Mouse (Mus musculus): ENCODE data around the gene Shisa3. TPM values are rescaled to one million over a fixed set of nuclear protein-coding genes. Genes with fewer than 3 reads are reported as not detected.
A peak's percentile ranks its signal among the peaks of the same experiment; 100 is the strongest.

Shisa3 gene
- total RNA-seq (2017): 0.10 TPM in 1 of 2 replicates, not detected in the other

DNA sequence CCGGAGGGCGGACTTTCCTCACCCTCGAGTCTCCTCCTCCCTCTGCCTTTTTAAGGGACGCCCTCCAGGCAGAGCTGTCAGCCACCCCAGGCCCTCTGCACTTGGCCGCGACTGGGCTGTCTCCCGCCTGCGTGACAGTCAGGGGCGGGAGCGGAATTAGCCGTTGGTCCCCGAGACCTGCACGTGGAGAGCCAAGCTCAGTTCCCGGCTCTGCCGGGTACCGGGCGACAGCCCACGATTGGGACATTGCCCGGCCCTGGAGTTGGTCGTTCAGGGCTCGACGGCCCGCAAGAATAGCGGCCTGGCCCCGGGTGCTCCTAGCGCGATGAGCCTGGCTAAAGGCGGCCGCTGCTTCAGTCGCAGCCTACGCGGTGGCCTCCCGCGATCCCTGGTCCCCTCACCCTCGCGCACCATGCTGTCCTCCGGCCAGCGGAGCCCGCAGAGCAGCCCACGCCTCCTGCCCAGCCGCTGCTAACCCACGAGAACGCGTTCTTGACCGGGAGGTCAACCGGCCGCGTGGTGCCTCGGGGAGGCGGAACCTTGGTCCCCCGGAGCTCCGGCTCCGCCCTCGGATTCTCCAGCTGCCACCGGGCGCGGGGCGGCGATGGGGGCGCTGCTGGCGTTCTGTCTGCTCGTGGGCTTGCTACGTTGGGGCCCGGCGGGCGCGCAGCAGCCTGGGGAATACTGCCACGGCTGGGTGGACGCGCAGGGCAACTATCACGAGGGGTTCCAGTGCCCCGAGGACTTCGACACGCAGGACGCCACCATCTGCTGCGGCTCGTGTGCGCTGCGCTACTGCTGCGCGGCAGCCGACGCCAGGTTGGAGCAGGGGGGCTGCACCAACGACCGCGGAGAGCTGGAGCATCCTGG lies at the start of gene Shisa3:
Gene Shisa3, plus strand, starts transcription at position 79 of the 870 bp plus-strand sequence.
- ATAC-seq (replicated peaks in 1 of 2; ENCODE audit: insufficient read depth in 1 of 2, low FRiP score in 2 of 2, low TSS enrichment in 1 of 2, low read depth in 1 of 2, poor library complexity in 2 of 2, severe bottlenecking in 2 of 2): peak; percentile 42 to 46

DNA sequence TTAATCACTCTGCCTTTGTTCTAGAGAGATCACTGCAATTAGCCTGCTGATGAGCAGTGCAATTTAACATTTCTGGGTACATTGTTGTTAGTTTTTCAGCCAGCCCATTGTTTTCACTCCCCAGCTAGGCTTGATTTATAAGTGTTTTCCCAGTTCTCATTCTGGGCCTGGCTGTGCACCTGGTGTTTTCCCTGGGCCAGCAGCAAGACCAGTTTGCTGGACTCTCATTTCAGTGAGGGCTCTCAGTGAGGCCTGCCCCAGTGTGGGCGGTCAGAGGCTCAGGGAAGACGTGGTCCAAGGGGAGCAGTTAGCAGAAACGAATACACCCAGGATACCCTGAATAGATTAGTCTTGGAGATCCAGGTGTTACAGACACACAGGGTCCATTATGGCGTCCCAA lies 49.0 kb upstream of the Shisa3 start:
- no peak for ATAC-seq (replicated peaks in 1 of 2; ENCODE audit: insufficient read depth in 1 of 2, low FRiP score in 2 of 2, low TSS enrichment in 1 of 2, low read depth in 1 of 2, poor library complexity in 2 of 2, severe bottlenecking in 2 of 2)

DNA sequence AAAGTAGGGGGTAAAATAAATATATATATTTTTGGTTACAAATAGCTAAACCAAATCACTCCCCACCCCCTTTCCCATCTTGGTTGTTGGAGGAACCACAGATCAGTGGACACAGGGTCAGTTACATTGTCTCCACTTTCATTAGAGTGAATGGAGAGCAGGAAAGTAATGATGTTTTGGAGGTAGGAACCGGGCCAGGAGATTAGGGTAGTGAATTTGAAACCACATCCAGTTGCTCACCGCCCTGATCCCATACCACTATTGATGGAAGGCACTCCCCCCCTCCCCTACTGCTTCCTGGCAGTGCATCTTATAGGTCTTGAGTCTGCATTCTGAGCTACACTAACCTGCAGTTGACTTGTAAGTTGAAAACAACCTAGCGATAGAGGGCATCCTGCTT lies 48.6 kb upstream of the Shisa3 start:
- no peak for ATAC-seq (replicated peaks in 1 of 2; ENCODE audit: insufficient read depth in 1 of 2, low FRiP score in 2 of 2, low TSS enrichment in 1 of 2, low read depth in 1 of 2, poor library complexity in 2 of 2, severe bottlenecking in 2 of 2)

DNA sequence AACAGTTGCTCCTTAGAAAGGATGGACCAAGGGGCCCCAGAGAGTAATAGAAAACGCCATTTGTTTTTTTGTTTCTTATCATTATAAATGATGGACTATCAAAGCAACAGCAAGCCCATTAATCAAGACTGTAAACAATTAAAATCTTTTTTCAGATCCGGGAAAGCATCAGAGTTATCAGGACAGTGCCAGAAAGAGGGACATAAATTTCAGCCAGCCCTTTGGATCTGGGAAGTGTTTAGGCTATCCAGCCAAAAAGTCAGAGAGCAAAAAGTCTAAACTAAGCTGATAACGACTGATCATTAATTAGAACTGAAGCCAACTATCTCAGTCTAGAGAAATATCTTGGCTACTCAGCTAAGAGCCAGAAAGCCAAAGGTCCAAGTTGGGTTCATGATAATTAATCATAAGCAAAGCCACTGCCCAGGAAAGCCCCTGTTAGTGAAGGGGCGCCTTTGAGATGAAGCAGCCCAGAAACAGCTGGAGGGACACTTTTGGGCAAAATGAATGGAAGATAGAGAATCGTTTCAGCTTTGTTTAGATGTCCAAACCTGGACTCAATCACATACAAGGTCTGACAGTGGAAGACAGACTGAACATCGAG lies 35.0 kb upstream of the Shisa3 start:
- no peak for ATAC-seq (replicated peaks in 1 of 2; ENCODE audit: insufficient read depth in 1 of 2, low FRiP score in 2 of 2, low TSS enrichment in 1 of 2, low read depth in 1 of 2, poor library complexity in 2 of 2, severe bottlenecking in 2 of 2)

DNA sequence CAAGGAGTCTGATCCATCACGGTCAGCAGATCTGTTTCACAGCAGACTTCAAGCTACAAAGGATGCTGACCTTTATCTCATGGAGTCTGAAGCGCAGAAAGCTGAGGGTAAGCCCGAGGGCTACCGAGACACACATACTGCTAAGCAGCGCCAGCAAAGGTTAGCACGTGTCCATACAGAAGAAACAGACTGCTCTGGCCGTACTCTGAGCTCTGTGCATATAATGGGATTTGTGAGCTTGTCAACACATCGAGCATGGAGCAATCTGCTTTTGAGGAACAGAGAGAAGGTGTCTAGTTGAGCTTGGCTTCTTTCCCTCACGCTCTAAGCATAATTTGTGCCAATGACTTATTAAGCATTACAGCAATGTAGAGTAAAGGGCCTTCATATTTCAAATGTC lies 33.6 kb upstream of the Shisa3 start:
- no peak for ATAC-seq (replicated peaks in 1 of 2; ENCODE audit: insufficient read depth in 1 of 2, low FRiP score in 2 of 2, low TSS enrichment in 1 of 2, low read depth in 1 of 2, poor library complexity in 2 of 2, severe bottlenecking in 2 of 2)

DNA sequence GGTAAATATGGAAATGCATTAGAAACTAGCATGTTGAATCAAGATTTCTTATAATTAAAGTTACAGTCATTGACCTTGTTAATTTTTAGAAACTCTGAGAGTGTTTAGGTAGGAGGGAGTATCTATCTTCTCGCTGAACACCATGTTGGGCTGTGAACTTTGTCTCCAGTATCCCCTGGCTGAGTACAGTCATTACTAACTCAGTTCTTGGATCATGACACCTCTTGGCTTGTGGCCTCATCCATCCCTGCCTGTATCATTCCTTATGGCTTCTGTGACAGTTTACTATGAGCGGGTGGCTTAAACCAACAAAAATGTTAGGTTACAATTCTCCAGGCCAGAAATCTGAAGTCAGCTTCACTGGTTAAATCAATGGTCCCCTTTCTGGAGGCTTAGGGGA lies 32.0 kb upstream of the Shisa3 start:
- no peak for ATAC-seq (replicated peaks in 1 of 2; ENCODE audit: insufficient read depth in 1 of 2, low FRiP score in 2 of 2, low TSS enrichment in 1 of 2, low read depth in 1 of 2, poor library complexity in 2 of 2, severe bottlenecking in 2 of 2)

DNA sequence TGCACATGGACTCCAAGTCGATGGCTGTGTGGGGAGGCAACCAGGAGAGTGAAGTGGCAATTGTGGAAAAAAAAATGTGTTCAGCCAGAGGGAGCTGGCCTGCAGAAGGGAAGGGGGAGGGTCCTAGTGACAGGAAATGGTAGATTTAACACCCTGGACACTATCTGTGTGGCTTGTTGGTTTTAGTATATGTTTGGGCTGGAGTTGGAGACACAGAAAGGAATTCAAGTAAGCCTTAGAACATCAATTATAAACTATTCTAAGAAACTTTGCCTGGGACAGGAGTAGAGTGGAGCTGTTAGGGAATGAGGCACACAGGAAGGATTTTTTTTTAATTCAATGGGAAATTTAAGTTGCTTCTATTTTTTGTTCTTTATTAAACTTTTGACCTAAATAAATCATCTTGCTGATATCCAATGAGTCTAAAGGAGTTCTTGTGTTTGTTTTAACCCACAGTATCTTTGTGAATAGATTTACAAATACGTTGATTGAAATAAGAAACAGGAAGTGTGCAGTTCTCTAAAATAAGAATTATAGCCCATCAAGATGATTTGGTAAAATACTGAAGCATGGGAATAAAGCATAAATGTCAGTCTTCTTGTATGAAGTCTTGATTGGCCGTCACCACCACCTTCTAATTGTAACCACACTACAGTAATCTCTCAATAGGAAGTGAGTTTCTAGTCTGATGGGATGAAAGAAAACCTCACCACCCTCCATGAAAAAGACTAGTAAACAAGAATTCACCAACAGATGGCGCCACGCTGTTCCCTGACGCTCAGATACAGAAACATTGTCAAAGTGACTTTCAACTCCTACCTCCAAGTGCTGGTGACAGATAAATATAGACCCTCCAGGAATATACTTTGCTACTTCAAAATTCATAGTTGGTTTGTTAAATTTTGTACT lies 27.7 kb upstream of the Shisa3 start:
- peak; percentile 42 to 46; a peak in 2 of 4 replicates for ATAC-seq (replicated peaks in 1 of 2; ENCODE audit: insufficient read depth in 1 of 2, low FRiP score in 2 of 2, low TSS enrichment in 1 of 2, low read depth in 1 of 2, poor library complexity in 2 of 2, severe bottlenecking in 2 of 2)

DNA sequence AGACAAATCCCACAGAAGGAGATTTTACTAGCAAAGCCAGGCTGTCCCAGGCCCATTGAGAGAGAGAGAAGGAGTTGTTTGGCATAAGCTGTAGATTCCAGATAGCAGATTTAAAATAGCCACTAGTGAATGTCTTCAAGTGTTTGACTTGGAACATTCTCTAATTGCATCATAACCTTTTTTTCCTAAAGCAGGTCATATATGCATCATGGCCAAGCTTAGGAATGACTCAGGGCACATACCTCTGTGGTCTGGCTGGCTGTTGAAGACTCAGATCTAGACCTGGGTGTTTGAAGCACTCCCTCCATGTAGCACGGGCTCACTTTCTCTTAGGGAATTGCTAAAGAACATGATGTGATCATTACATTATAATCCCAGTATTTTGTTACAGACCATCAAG lies 12.6 kb upstream of the Shisa3 start:
- no peak for ATAC-seq (replicated peaks in 1 of 2; ENCODE audit: insufficient read depth in 1 of 2, low FRiP score in 2 of 2, low TSS enrichment in 1 of 2, low read depth in 1 of 2, poor library complexity in 2 of 2, severe bottlenecking in 2 of 2)

DNA sequence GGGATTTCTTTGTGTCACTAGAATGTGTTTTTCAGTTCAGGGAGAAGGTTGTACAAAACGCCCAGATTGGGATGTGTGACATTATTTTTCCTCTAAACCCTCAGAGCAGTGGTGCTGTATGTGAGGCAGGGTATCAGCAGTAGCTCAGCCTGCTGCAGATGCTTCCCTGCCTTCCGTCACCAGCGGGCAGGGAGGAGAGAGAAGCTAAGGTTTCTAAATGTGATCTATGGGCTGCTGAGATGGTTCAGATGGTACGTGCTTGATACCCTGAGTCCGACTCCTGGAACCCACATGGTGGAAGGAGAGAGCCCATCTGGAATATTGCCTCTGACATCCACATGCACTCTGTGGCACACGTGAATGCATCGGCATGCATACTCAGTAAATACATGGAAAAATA lies 12.1 kb upstream of the Shisa3 start:
- ATAC-seq (replicated peaks in 1 of 2; ENCODE audit: insufficient read depth in 1 of 2, low FRiP score in 2 of 2, low TSS enrichment in 1 of 2, low read depth in 1 of 2, poor library complexity in 2 of 2, severe bottlenecking in 2 of 2): no peak

DNA sequence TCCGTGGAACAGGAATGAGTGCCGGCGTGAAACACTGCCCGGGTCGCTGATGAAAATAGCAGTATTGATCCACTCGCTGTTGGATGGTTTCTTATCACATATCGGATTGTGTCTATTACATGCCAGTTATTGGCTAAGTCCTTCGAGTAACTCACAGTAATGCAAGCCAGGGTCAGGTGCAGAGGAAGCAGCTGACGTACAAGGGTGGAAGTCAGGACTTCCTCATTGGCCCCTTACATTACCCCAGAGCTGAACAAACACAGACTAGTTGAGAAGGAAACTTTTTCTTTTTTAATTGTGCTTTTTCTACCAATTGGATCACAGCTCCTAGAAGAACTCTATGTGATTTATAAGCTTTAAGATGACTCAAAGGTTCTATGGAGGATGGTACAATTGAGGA lies 7.7 kb upstream of the Shisa3 start:
- ATAC-seq (replicated peaks in 1 of 2; ENCODE audit: insufficient read depth in 1 of 2, low FRiP score in 2 of 2, low TSS enrichment in 1 of 2, low read depth in 1 of 2, poor library complexity in 2 of 2, severe bottlenecking in 2 of 2): peak; percentile 98 to 99

DNA sequence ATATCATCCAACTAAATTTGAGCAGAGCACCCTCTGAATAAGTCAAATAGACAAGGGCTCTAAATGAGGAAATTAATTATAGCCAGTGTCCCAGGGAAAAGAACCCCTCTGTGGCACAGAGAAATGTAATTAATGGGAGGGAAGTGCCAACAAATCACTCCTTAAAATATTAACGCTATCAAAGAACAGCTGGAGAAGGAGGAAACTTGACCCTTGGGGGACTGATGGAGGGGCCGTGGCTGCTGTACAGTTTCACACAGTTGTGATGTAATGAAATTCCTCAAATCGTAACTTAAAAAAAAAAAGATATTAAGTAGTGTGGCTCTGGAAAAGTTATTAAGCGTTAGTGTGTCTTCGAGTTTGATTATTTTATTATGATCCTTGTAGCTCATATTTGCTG lies 1.7 kb upstream of the Shisa3 start:
- ATAC-seq (replicated peaks in 1 of 2; ENCODE audit: insufficient read depth in 1 of 2, low FRiP score in 2 of 2, low TSS enrichment in 1 of 2, low read depth in 1 of 2, poor library complexity in 2 of 2, severe bottlenecking in 2 of 2): no peak

DNA sequence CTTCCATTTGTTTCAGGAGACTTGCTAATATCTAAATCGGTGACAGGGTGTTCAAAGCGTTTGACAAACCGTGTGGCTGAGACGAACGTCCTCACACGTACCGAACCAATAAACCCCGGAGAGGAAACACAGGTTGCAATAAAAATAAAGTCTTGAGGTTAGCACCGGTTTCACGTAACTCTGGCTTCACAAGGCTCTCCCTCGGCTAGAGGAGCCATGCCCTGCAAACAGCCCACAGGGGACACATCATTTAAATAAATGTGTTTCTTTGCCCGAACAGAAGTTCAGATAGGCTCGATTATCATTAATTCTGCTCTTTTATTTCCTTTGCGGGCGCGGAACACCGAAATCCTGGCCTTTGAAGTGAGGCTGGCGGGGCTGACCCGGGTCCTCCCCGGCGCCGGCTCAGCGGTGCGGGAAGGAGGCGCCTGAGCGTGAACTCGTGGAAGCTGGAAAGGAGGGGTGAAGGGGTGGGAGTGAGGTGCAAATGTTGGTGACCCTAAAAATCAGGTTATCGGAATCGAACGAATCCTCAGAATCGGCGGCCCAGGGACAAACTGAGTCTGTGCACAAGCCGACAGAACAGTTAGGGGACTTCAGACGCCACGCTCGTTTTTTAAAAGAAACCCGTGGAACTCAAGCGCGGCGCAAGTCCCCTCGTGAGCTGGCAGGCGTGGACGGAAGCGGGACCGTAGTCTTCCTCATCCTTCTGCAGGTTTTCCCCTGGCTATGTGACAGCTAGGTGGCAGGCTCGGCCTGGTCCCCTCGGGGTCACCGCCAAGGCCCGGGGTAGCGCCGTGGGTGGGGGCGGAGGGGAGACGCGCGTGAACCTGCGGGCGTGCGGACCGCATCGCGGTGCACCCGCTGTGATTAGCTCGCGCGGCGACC lies 522 bp upstream of the Shisa3 start:
- ATAC-seq (replicated peaks in 1 of 2; ENCODE audit: insufficient read depth in 1 of 2, low FRiP score in 2 of 2, low TSS enrichment in 1 of 2, low read depth in 1 of 2, poor library complexity in 2 of 2, severe bottlenecking in 2 of 2): no peak; a peak in 1 of 4 replicates

DNA sequence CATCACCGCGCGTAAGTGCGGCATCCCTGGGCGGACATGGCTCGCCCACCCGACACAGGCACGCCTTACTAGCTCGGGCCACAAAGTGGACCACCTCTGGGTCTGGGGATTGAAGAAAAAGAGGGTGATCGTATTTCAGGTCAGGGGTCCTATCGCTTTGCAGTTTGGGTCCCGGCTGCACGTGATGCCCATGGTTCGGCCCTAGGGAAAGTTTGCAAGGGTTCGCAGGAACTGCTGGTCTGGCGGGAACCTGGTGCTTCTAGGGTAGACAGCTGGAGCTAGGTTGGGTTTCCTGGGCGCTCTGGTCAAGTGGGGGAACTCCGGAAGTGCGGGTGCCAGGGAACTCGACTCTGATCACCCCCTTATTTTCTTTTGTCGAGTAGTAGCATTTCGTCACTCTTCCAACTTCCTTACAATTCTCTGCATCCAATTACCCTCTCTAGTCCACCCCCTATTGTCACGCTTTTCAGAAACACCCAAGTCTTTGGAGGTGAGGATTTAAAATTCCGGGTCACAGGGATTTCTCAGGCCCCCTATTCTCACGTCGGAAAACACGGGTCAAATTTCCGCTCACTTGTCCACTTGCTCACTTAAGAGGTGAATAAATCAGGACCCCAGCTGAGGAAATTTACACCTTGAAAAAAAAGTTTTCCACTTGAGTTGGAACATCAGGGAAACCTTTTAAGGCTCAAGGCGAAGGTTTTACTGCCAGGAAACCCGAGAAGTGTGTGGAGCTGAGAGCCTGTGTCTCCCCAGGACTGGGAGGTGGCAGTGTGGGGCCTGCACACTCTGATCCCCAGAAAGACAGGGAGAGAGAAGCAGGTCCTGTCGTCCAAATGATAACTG lies 1.2 kb downstream of the Shisa3 start:
- ATAC-seq (replicated peaks in 1 of 2; ENCODE audit: insufficient read depth in 1 of 2, low FRiP score in 2 of 2, low TSS enrichment in 1 of 2, low read depth in 1 of 2, poor library complexity in 2 of 2, severe bottlenecking in 2 of 2): no peak

DNA sequence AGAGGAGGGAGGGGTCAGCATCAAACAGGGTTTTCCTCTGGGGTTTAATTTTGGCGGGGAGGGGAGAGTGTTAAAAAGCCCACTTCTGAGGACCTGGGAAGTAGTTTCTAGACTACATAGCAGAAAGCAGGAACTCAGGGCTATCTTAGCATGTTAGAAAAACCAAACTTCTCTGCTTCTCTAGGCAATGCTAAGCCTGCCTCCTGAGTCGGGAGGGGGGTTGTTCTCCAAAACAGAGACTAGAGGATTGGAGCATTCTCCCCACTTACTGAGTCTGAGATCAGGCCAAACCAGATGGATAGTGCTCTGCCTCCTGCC lies 1.8 kb downstream of the Shisa3 start:
- ATAC-seq (replicated peaks in 1 of 2; ENCODE audit: insufficient read depth in 1 of 2, low FRiP score in 2 of 2, low TSS enrichment in 1 of 2, low read depth in 1 of 2, poor library complexity in 2 of 2, severe bottlenecking in 2 of 2): no peak

DNA sequence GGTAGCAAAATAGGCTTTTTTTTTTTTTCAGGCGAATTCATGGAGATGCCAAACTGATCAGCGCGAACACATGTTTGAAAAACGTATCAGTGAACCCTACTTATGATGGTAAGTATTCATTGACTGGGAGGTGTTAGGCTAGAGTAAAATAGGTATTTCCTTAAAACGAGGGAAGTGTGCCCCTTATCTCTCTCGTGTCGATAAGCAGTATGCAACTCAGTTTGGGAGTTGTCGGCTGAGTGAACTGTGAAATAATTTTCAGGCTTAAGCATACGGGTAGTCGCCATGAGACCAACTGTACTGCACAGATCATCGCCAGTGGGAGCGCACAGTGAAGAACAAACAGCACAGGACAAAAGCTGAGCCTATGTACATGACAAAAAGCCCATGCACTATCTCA lies 13.5 kb downstream of the Shisa3 start:
- no peak for ATAC-seq (replicated peaks in 1 of 2; ENCODE audit: insufficient read depth in 1 of 2, low FRiP score in 2 of 2, low TSS enrichment in 1 of 2, low read depth in 1 of 2, poor library complexity in 2 of 2, severe bottlenecking in 2 of 2)

DNA sequence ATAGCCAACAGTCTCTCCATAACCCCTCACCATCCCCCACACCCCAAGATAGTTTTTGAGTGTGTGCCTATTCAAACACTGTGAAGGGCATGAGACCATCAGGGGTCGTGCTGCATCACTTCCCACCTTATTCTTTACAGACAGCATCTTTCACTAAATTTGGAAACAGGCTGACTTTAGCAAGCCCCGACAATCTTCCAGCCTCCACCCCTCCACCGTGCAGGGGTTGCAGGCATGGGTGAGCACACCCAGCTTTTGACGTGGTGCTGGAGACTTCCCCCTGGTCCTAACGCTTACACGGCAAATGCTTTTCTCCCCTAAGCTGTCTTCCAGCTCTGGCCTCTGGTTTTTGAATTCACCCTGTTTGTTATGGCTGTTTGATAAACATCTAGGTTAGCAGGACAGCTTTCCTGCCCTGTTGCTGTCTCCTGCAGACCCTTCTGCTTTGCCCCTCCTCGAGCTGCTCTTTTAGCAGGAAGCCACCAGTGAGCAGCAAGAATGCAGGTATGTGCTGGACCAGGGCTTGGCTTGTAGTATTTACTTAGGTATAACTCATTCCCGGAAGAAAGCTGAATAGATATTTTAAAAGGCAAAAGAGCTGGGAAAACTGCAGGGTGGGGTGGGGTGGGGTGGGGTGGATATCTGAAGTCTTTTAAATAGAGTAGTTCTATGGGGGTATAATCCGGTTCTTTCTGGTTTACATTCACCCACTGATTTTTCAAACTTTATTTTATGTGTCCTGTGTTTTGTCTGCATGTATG lies 20.7 kb downstream of the Shisa3 start:
- ATAC-seq (replicated peaks in 1 of 2; ENCODE audit: insufficient read depth in 1 of 2, low FRiP score in 2 of 2, low TSS enrichment in 1 of 2, low read depth in 1 of 2, poor library complexity in 2 of 2, severe bottlenecking in 2 of 2): no peak

Measured in hematopoietic stem cell, adult 5-6 weeks (primary cell).